Mouse (Mus musculus) naive thymus-derived CD4-positive, alpha-beta T cell, adult 2 months (primary cell): Measurements from ENCODE around the gene Prdm11.

ENCODE experiments used
- DNase-seq: peaks from one replicate; pipeline ENCODE4 v3.0.0-alpha.2; 2011; ENCODE audit warnings: low read depth

Prdm11 gene

DNA sequence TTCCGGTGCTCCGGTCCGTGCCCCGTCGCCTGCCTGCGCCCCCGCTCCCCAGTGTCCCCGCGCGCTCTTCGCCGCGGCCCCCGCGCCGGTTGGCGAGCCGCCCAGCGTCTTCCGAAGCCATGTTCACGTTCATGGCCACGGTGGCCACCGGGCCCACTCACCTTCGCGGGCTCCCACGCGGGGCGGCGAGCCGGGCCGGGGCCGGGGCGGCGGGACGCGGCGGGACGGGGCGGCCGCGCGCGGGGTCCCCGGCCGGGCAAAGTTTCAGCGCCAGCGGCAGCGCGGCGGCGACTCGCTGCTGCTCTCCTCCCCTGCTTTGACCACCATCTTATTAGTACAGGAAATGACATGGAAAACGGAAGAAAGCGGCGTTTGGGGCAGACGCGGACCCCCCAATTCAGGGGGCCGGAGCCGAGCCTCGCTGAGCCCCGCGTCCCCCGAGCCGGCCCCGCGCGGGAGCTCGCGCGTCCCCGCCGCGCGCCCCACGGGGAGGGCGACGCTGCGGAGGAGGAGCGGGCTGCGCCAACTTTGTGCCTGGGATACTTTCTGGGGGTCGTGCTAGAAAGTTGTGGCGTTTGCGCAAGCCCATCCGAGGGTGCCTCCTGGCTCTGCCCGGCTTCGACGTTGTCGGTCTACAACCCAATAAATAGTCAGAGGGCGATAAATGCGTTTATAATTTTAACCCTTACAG is at the start of gene Prdm11:
Gene Prdm11 (minus strand): TSS at position 350 of the 691 bp plus-strand sequence.
- DNase-seq: peak; percentile 71

DNA sequence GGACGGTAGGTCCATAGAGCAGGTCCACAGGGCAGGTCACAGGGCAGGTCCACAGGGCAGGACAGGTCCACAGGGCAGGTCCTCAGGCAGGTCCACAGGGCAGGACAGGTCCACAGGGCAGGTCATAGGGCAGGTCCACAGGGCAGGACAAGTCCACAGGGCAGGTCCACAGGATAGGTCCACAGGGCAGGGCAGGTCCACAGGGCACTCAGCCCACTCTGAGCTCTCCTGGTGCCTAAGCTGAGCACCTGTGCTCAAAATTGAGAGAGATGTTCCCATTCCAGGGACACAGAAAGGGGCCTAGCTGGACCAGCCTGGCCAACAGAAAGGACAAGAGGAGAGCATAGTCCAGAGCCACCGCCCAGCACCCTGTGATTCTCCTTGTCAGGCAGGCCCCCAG is 46.4 kb upstream of the Prdm11 start:
- DNase-seq: no peak

GRCm38 (mm10) chr2:93091679-93092078 is 45.7 kb upstream of the Prdm11 start:
- no peak for DNase-seq

- no peak for DNase-seq
Measured at GRCm38 (mm10) chr2:93089379-93090089, 43.6 kb upstream of the Prdm11 start.

DNA sequence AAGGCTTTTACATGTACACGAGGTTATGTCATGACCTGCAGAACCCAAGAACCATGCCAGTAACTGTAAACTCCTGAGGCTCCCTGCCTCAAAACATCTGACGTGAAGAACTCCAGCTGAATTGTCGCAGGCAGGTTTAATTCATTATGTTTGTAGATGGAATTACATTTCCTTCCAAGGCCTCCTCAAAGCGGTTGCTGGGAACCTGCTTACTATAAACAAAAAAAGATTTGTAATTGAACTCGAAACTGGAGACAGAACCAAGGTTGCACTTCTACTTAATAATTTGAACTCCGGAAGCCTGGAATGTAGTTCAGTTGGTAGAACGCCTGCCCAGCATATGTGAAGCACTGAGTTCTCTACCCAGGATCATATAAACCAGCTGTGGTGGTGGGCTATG is 42.0 kb upstream of the Prdm11 start:
- DNase-seq: no peak

DNA sequence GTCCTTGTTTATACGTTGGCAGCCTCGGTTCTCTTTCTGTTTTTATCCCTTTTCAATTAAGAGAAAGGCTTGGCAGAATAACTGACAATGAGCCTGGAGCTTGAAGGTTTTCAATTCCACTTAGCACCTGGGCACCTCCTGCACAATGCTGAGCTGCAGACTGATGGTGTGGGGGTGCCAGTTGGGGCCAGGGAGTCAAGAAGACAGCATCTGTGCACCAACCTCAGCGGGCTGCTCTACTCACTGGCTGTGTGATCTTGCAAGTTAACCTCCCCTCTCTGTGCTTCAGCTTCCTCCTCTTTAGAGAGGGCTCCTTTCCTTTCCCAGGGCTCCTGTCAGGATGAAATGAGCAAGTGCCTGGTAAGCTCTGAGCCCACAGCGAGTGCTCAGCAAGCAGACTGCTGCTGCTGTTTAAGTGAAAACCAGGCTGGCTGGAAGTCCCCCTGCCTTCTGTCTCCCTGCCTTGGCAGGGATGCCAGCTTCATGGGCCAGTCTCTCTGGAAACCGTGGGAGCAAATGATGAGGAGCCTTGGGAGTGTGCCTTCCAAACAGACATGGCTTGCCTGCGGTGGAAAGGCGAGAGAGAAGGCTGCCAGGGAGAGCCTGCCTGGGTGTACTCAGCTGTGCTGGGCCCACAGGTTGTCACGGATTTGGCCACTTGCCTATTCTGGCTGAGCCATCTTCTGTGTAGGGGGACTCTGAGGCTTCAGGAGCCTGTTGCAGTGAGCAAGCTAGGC is 39.5 kb upstream of the Prdm11 start:
- DNase-seq: no peak

DNA sequence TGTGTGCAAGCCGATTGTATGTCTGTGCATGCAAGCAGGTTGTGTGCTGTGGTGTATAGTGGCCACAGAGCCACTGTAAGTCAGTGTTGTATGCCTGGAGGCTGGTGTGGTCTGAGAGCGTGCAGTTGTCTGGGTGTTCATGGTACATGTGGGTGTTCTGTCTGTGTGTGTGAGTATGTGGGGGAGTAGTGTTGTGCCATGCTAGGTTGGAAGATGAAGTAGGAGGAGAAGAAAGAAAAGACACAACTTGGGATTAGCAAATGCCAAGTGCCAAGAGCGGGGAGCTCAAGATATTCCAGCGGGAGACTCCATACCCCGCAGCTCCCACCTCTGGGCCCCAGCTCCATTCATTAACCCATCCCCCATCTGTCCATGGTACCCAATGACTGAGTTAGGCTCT is 38.5 kb upstream of the Prdm11 start:
- DNase-seq: no peak

DNA sequence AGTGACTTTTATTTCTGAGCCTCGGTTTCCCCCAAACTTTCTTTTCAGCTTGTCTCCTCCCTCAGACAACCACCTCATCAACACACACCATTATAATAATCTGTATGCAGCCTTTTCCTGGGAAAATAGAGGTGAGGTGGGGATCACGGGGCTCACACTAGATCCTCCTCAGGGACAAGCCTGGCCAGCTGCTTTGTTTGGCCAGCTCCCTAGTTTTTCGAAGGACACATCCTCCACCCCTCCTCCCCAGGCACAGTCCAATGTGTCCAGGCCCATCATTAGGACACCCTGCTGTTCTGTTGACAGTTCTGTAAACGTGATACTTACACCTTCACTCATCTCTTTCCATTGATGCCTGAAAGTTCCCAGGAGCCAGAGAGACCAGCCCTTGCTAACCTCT is 37.4 kb upstream of the Prdm11 start:
- no peak for DNase-seq

DNA sequence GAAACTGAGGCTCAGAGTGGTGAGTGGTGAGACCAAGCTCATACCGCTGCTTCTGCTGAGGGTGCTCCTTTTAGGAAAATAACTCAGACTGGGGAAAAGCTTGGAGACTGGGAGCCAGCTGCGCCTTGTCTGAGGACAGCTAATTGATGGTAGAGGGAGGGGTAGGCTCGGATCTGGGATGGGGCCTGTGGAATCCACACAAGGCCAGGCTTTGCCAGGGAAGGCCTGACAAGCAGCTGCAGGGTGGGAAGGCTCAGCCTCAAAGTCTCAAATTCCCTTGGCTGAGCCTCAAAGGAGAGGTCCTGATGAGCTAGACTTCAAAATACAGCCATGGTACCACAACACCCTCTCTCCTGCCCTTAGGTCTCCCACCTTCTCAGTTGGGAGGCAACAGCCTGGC is 36.9 kb upstream of the Prdm11 start:
- no peak for DNase-seq

GRCm38 (mm10) chr2:93080871-93081608 is 35.1 kb upstream of the Prdm11 start:
- no peak for DNase-seq

- DNase-seq: no peak
Measured at GRCm38 (mm10) chr2:93079394-93079793, 33.4 kb upstream of the Prdm11 start.

- DNase-seq: no peak
Measured at GRCm38 (mm10) chr2:93076578-93076955, 30.6 kb upstream of the Prdm11 start.

DNA sequence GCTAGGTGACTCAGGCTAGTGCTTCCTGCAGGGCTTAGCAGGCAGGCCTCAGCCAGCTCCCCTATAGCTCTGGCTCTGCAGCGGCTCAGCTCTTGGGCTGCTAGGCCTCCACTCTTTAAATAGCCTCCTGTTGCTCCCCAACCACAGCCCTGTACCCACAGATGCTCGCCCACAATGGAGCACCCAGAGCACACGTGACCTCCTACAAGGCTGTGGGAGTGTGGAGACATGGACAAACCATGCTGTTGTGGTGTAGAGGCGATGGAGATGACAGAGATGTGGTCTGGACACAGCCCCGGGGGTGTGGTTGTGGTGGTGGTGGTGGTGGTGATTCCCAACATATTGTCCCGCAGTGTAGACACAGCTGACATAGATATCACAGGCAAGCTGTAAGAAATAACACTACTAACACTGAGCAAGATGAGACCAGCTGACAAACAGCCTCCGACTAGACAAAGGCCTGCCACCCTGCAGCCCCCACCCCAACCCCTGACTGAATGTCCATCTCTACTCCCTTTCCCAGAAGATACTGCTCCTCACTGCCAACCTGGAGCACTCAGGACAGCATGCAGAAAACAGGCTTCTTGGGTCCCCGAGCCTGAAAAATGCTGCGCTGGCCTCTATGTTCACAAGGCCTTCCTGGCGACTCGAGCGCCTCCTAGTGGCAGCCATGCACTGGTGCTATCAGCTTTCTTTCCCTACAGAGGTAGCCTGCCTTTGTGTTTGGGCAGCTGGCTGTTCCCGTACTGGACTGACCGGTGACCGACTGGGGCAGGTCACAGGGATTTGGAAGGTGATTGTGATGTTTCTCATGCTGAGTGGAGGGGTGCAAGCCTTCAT is 30.0 kb upstream of the Prdm11 start:
- peak; percentile 78 for DNase-seq

DNA sequence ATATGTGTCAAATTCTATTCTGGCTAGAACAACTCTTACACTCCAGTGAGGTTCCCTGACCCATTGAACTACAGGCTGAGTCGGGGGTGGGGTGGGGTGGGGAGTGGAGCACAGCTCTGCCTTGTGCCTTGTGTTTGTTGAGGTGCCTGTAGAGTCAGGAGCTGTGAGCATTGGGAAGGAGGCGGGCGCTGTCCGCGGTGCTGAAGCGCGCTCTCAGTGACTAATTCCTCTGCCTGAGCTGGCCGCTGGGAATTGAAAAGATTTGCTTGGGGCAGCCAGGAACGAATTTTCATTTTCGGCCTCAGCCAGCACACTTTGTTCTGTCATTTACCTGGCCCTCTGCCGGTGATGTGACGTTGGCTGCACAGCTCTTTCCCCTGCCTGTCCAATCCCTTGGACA is 25.7 kb upstream of the Prdm11 start:
- DNase-seq: peak; percentile 44

DNA sequence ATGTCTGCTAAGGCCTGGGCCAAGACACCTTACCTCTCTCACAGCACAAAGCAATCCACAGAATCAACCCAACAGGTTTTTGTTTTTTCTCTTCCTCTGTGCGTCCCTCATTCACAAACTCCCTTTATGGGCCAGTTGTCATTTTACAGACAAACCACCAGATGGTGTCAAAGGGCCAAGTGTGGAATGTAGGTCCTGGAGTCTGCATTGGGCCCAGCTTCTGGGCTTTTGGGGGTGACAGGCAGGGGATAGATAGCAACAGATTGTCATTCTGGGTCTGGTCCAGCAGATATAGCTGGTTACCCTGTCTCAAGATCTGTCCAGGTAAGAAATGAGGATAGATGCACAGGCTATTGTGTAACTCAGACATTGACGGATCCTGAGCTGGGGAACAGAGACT is 23.0 kb upstream of the Prdm11 start:
- DNase-seq: peak; percentile 42

- peak; percentile 69 for DNase-seq
Measured at GRCm38 (mm10) chr2:93063347-93063746, 17.4 kb upstream of the Prdm11 start.

DNA sequence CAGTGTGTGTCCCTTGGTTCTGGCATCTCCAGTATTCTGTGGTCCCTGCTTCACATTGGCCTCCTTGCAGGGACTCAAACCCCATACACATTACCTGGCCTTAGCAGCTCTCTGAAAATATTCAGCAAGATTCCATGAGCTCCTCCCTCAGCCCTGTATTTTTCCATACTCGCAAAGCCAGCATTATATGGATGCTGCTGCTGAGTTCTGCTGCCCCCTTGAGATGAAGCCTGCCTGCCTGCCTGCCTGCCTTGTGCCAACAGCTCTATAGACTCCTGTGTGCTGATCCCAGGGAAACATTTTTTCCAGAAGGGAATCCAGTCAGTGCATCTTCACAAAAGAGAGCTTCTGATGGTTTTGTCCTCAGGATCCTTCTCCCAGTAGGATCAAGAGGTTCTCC is 5.9 kb upstream of the Prdm11 start:
- DNase-seq: no peak

GRCm38 (mm10) chr2:93048601-93049323 is 2.8 kb upstream of the Prdm11 start:
- DNase-seq: peak; percentile 23

GRCm38 (mm10) chr2:93047491-93048050 is 1.6 kb upstream of the Prdm11 start:
- no peak for DNase-seq

DNA sequence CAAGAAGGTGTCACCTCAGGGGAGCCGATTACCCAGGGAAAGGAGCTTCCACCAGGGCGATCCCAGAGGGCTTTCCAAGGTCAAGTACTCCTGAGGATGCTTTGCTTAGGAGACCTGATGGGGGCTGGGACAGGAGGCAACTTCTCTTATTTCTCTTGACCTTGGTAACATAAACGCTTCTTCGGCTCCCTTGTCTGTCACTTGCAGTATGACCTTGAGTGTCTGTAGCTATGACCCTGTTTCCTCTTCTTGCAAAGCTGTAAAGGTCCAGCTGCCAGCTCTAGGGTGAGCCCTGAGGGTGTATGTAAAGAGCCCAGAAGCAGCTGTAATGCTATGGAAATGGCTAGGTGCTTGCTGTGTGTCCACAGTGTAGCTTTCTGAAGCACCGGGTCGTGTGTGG is 1.1 kb upstream of the Prdm11 start:
- DNase-seq: peak; percentile 26

DNA sequence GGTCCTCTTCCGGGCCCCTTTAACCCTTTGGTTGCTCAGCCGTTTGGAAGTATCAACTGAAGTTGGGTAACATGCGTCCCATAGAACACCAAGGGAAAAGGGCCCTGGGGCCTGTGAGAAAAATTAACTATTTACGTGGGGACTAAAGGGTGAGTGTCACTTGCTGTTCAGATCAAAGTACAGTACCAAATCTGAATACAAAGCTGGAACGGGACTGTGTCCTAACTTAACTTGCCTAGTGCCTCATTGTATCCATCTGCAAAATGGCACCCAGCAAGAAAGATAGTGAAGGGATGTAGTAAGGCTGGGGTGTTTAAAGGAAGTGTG is 505 bp upstream of the Prdm11 start:
- DNase-seq: no peak
